Mouse (Mus musculus) heart, adult 10 weeks (tissue): ENCODE measurements around the gene Tnfsf13b. TPM values are rescaled to one million over a fixed set of nuclear protein-coding genes. Genes with fewer than 3 reads are reported as not detected.

ENCODE experiments used
- polyA plus RNA-seq: library from polyadenylated mRNA; stranded (reverse); fragments of 350-450 nt; fragmentation: Illumina TruSeq; extraction: RNeasy Lipid Tissue Mini Kit (QIAGEN cat#74804); gene quantifications from one replicate; pipeline ENCODE4 v1.2.3, GENCODE M21; 2014; ENCODE audit warnings: low read depth, low replicate concordance

Gene Tnfsf13b
- polyA plus RNA-seq, result 4.2 TPM

GRCm38 (mm10) chr8:10006156-10006985 lies at the start of gene Tnfsf13b:
Tnfsf13b (plus strand) TSS chr8:10006467.

GRCm38 (mm10) chr8:9977573-9978314 lies 28.5 kb upstream of the Tnfsf13b start, which contains the start of the genes Lig4 and Abhd13:
Lig4 (minus strand) TSS chr8:9977686.
Abhd13 (plus strand) TSS chr8:9977707.

Other genes starting within 250 kb of the Tnfsf13b start
- gene Fam155a, start 235.3 kb upstream of the Tnfsf13b start, polyA plus RNA-seq, result not detected
- gene Gm10217, start 142.2 kb upstream of the Tnfsf13b start, polyA plus RNA-seq, result not detected
- 5.5 TPM for gene Lig4, start 28.8 kb upstream of the Tnfsf13b start, polyA plus RNA-seq
- gene Abhd13, start 28.8 kb upstream of the Tnfsf13b start, polyA plus RNA-seq, result 12.1 TPM
- gene Myo16, start 147.4 kb downstream of the Tnfsf13b start, polyA plus RNA-seq, result not detected